Mouse (Mus musculus): ENCODE results near the gene 6820408C15Rik.

6820408C15Rik gene

DNA sequence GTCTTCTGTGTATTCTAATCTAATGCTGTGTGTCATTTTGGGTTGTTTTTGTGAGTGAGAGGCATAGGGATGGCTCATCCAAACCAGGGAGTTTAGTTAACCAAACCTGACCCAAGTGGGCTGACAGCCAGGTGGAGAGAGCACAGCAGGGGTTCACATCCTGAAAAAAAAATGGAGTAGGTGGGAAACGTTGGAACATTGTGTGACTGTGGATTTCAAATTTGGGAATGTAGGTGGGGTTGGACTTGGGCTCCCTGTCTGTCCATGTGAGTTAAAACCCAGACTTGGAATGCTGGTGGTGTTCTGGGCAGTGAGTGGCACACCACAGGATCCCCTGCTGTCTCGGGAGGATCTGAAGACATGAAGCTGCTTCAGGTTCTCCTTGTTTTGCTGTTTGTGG lies 61.4 kb downstream of the 6820408C15Rik start, which contains the start of gene Defb20:
TSS of gene Defb20 (plus strand) at position 301 of the 400 bp plus-strand sequence.
- no peak for DNase-seq

DNA sequence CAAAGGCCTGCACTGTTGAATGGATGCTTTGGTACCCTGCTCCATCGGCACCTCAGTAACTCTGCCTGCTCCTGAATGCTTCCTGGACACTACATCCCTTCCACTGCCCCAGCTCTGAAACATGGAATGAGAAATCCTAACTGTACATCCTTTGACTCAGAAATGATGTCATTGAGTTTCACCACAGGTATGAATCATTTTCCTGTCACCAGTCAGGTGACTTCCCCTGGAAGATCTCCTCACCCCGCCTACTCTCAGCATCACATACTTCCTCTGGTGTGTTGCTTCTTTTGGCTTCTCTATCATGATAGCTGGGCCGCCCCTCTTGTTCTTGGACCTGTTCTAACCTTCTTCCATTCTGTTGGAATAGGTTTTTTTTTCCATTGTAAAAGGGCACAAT lies 65.5 kb downstream of the 6820408C15Rik start:
- DNase-seq = no peak

DNA sequence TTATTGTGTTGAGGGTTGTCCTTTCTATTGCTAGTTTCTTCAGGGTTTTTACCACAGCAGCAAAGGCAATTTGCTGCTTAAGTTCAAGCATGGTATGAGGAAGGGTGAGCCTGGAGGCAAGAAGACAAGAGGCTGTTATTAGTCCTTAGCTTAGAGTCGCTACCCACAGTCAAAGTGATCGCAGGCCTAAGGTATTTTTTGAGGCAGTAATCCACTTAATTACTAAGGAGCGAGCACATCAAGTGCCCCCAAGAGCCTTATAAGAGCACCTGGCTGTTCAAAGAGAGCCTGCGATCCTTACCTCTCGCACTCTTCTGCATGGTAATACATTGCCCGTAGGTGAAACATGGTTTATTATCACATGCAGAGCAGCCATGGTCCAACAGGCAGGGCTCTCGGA lies 66.3 kb downstream of the 6820408C15Rik start:
- DNase-seq = no peak

DNA sequence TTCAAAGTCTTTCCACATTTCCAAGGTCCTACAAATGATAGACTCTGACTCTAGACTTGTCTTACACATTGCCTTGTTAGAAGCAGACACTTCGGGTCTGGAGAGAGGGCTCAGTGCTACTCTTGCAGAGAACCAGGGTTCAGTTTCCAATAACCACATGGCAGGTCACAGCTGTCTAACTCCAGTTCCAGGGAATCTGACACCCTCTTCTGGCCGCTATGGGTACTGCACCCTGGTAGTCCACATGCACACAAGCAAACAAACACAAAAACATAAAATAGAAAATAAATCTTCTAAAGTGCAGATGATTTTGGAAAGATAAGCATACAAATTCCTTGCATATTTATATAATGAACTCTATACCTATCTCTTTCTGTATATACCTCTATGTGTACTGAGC lies 71.6 kb downstream of the 6820408C15Rik start:
- DNase-seq = no peak

DNA sequence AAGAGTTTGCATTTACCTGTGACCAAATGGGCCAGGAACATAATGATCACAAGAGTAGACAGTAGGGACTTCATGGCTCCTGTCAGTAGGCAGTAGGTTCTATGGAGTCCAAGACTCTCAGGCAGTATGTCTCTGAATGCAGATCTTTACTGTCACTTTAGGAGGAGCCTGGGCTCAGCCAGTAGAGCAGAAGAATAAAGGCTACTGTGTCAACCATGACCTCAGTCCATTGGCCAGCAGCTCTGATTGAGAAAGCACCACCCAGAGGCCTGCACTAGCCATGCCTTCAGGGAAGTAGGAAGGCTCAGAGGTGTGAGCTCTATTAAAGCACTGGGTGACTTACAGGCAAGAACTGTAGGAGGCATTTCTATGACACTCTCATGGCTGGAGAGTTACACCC lies 74.7 kb downstream of the 6820408C15Rik start, which contains the start of gene Defb22:
TSS of gene Defb22 (minus strand) at position 101 of the 400 bp plus-strand sequence.
- DNase-seq = no peak

DNA sequence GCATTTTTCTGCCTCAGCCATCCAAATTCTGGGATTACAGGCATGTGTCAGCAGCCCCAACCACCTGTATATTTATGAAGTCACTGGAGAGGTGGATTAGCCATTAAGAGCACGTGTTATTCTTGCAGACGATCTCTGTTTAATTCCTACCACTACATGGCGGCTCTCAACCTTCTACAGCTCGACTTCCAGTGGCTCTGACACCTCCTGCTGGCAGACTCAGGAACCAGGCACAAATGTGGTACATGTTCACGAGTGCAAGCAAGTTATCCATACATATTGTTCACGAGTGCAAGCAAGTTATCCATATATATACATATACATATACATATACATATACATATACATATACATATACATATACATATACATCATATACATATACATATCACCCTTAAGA lies 77.8 kb downstream of the 6820408C15Rik start:
- no peak for DNase-seq

Data from cerebellum, postnatal 25 days (tissue).